Mouse (Mus musculus) yolk sac, embryonic 10.5 days (tissue): Measurements from ENCODE around the gene Rimbp2.

Experiments
- DNase-seq: peaks from one replicate; pipeline ENCODE4 v3.0.0-alpha.2; 2017; ENCODE audit warnings: low spot score

The Rimbp2 gene

GRCm38 (mm10) chr5:128845033-128845432 is 108.3 kb downstream of the Rimbp2 start:
- DNase-seq: no peak

DNA sequence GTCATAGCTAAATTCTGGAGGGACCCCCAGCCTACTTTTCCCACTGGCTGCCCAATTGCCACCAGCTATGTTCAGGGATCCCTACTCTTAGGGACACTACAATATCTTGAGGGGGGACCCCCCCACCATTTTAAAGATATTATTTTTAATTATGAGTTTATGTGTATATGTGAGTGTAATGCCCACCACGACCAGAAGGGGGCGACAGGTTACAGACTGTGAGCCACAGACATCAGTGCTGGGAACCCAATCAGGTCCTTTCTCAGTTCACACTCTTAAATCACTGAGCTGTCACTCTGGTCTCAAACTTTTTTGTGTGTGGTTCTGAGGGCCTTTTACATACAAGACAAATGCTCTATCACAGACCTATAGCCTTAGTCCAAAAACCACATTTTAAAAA is 109.3 kb downstream of the Rimbp2 start:
- no peak for DNase-seq

GRCm38 (mm10) chr5:128841541-128841940 is 111.7 kb downstream of the Rimbp2 start:
- no peak for DNase-seq

GRCm38 (mm10) chr5:128837045-128837444 is 116.2 kb downstream of the Rimbp2 start:
- DNase-seq: no peak

DNA sequence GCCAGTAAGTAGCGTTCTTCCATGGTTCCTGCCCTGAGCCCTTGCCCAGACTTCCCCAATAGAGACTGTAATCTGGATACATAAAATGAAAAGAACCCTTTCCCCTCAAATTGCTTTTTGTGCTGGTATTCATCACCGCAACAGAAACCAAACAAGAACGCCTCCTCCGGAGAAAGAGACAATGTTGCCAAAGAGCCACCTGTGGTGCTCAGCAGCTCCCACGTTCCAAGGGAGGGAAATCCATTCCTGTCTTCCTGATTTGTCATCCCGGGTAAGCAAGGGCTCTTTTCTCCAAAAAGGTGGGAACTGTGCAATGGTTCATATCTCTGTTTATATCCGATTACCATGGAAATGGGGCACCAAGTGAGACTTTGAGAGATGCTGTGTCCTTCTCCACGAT is 119.2 kb downstream of the Rimbp2 start:
- DNase-seq: no peak

GRCm38 (mm10) chr5:128822843-128823242 is 130.4 kb downstream of the Rimbp2 start:
- no peak for DNase-seq

DNA sequence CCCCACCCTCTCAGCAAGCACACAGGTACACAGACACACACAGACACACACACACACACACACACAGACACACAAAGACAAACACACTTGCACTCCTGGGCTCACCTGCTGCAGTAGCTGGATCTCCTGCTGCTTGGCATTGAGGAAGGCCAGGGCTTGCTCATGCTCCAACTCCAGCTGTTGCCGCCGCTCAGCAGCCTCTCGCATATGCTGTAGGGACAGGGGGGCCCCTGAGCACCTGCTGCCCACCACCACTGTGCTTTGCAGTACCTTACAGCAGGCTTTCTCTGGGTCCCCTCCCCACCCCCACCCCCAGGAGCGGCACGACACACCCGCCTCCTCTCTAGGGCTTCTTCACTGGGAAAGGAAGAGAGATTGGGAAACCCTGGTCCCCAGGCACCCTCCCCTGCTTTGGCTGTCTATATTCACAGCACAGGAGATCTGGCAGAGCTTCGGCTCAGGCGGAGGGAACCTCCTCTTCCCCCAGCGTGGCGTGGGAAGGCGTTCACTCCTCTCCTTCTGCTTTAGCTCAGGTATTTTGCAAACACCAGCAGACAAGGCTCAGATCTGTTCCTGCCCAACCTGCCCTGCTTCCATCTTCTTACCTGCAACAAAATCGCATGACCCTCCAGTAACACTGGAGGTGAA is 133.5 kb downstream of the Rimbp2 start:
- no peak for DNase-seq

DNA sequence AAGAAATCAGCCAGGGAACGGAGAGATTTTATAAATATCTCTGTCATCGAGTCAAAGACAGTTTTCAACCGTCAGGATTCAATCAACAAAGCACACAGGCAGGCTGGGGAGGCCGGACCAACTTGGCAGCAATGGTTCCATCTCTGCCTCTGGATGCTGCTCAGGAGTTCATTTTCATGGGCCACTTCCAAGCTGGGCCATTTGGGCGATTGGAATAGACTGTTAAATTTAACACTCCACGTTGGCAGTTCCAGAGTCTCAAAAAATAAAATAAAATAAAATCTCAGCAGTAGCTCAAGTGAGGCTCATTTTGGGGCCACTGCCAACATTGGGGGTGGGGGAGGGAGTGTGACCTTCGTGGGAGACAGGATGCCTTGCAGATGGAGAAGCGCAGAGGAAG is 137.7 kb downstream of the Rimbp2 start:
- DNase-seq: no peak

- DNase-seq: no peak
Observed at GRCm38 (mm10) chr5:128815078-128815477, 138.2 kb downstream of the Rimbp2 start.

DNA sequence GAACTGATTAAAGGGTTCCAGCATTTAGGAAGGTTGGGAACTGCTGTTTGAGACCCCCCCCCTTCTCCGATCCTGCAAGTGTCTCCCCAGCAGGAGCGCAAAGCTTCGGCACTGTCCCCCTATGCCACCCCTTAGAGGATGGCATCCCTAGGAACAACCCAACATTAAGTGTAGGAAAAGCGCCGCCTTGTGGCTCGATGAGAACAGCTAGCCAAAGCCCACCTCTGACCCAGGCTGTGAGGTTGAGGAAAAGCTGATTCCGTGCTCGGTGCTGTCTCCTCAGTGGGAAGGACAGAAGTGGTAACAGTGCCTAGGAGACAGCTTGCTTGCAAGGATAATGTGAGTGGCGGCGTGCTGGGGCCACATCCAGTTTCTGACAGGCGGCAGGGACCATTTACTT is 140.2 kb downstream of the Rimbp2 start:
- no peak for DNase-seq

GRCm38 (mm10) chr5:128811431-128811830 is 141.9 kb downstream of the Rimbp2 start:
- no peak for DNase-seq

DNA sequence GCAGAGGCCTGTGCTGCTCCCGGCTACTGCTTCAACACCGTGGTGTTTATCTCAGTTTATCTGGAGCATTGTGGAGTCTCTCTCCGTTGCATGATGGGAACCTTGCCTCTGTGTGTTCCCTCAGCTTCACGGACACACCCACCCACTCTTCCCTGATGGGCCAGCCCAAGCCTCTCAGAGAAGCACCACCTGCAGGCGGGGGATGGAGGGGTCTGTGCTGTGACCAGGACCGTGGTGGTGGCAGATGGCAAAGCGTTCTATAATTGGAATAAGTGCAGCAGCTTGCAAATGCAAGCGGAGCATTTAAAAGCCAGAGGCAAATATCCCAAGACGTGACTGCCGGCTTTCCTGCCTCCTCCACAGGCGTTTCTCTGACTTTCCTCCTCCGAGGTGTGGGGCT is 143.3 kb downstream of the Rimbp2 start:
- DNase-seq: no peak

- DNase-seq: no peak
Observed at GRCm38 (mm10) chr5:128809406-128809805, 143.9 kb downstream of the Rimbp2 start.

DNA sequence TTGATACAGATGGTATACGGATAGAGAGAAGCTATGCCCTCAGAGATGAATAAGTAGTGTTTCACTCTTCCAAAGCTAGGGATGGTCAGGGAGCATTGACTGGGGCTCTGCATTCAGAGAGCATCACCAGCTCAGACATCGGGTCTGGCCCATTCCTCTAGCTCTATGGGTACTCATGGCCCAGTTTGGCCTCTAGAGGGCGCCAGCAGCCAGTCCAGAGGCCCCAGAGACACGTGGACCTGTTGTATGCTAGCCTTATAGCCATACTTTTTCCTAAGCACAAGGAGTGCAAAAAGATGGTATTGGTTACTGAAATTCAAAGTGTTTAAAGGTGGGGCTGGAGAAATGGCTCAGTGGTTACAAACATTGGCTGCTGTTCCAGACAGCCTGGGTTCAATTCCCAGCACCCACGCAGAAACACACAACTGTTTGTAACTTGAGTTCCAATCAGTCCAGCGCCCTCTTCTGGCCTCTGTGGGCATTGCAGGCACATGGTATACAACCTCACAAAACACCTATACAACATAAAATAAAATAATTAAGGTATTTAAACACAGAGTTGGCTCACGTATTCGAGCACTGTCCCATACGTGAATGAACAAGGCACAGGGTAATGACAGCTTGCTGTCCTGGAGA is 144.6 kb downstream of the Rimbp2 start:
- no peak for DNase-seq

DNA sequence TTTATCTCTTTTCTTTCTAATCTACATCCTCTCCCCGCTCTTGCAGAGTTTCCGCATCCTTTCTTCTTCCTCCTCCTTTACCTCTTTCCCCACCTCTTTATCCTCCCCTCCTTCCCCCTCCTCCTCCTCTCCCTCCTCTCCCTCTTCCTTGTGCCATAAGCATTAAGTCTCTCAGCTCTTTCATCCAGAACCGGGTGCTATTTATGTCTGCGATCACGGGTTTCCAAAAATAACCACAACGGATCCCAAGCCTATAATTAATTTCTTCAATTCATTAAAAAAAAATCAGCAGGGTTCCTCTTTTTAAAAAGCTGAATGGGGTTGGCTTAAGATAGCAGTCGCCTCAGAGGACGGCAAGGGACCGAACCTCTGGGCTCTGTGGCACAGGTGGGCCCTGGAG is 145.9 kb downstream of the Rimbp2 start:
- DNase-seq: no peak

GRCm38 (mm10) chr5:128806296-128806998 is 146.8 kb downstream of the Rimbp2 start:
- DNase-seq: no peak

- no peak for DNase-seq
Observed at GRCm38 (mm10) chr5:128805092-128805491, 148.2 kb downstream of the Rimbp2 start.

- no peak for DNase-seq
Observed at GRCm38 (mm10) chr5:128800592-128800991, 152.7 kb downstream of the Rimbp2 start.

DNA sequence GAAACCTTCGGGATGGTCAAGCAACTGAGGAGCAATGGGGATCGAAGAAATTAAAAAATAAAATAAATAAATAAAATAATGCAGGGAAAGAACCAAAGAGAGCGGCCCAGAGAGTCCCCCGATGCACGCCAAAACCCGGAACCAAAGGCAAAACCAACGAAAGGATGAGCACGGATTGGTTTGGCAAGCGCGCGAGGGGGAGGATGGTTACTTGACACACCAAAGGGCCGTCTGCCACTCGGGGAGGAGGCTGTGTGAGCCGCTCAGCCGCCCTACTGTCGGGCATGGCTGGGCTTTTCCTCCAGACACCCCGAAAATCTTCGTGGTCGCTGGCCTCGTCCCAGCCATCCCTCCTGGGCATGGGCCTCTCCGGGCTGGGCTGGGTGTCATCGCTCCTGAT is 171.7 kb downstream of the Rimbp2 start:
- DNase-seq: no peak

DNA sequence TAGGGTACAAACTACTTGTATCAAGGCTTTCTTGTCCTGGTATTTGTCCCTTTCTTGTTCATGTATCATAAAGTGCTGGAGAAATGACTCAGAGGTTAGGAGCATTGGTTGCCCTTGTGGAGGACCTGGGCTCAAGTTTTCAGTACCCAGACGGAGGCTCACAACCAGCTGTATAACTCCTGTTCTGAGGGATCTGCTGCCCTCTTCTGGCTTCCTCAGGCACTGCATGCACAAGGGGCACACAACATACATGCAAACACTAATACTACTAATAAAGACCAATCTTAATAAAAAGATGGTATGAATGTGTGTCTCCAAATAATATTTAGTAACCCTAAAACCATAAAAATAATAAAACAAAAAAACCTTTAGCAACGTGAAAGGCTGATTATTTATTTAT is 176.9 kb downstream of the Rimbp2 start:
- no peak for DNase-seq

DNA sequence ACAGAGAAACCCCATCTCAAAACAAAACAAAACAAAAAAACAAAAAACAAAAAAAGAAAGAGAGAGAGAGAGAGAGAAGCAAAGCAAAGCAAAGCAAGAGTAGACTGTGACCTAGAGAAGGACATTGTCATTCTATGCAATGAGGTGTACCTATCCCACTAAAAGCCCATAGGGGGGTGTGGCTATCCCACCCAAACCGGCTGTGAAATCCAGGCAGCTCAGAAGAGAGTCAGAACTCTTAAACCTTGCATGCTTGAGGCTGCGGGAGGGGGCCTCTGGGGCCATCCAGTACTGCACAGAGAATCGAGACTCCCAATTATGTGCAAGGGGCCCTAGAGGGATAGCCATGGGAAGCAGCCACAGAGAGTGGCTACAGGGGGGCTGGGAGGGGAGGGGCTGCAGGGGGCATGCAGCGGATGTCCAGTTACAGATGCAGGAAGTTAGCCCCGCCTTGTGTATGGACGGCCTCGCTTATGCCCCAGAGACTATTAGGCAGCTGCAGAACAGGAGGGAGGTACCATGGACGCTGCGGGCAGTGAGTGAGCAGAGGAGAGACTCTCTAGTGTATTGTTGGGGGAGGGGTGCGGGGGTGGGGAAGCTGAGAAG is 184.2 kb downstream of the Rimbp2 start:
- DNase-seq: no peak

DNA sequence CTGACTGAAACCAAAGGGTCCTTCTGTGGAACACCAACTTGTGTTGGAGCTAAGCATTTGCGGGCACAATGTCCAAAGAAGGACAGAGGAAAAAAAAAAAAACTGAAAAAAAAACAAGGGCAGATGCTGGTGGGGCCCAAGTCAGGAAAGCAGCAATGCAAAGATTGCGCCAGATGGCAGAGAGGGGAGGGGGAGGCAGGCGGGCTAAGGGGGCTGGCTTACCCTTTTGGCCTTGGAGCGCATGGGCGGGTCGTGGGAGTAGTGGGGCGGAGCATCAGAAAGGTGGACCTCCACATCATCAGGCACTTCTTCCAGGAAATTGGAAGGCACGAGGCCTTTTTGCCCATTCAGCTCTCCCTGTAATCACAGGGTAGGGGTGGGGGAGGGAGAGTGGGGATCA is 192.2 kb downstream of the Rimbp2 start:
- DNase-seq: peak; percentile 3

GRCm38 (mm10) chr5:128746261-128746660 is 207.0 kb downstream of the Rimbp2 start:
- DNase-seq: no peak
